Mouse (Mus musculus): Measurements from ENCODE around the gene Il6ra. TPM values are rescaled to one million over a fixed set of nuclear protein-coding genes. Genes with fewer than 3 reads are reported as not detected.

Il6ra gene
- polyA plus RNA-seq, 1 experiment = 2.9 TPM

- DNase-seq (ENCODE audit: low read depth, low spot score) = no peak
Observed at GRCm38 (mm10) chr3:89819897-89820296, 93.1 kb downstream of the Il6ra start.

GRCm38 (mm10) chr3:89818605-89819004, 94.4 kb downstream of the Il6ra start:
- DNase-seq (ENCODE audit: low read depth, low spot score) = no peak
- 34% methylated on average over 3 of the region's 3 CpGs for WGBS

More at GRCm38 (mm10) chr3:89819897-89820296, 93.1 kb downstream of the Il6ra start:
- 50% methylated on average over 7 of the region's 7 CpGs for WGBS

- no peak for DNase-seq (ENCODE audit: low read depth, low spot score)
- WGBS = 64% methylated on average over 4 of the region's 4 CpGs
Observed at GRCm38 (mm10) chr3:89817056-89817455, 95.9 kb downstream of the Il6ra start.

Other genes with a start within 250 kb of the Il6ra start
- 27.5 and 39.9 TPM in 2 replicates for gene Adar, start 198.2 kb downstream of the Il6ra start, polyA plus RNA-seq (2012; rRNA removed)
- 0.90 and 1.3 TPM in 2 replicates for gene Chrnb2, start 148.6 kb downstream of the Il6ra start, polyA plus RNA-seq (2012; rRNA removed)
- 24.6 and 26.2 TPM in 2 replicates for gene Ube2q1, start 139.6 kb downstream of the Il6ra start, polyA plus RNA-seq (2012; rRNA removed)
- 0.60 and 0.86 TPM in 2 replicates for gene She, start 81.8 kb downstream of the Il6ra start, polyA plus RNA-seq (2012; rRNA removed)
- gene Atp8b2, start 50.3 kb upstream of the Il6ra start, polyA plus RNA-seq (2012; rRNA removed) = 12.4 and 17.2 TPM in 2 replicates
- 60.1 and 80.7 TPM in 2 replicates for gene Hax1, start 85.6 kb upstream of the Il6ra start, polyA plus RNA-seq (2012; rRNA removed)
- 41.1 and 46.7 TPM in 2 replicates for gene 4933434E20Rik, start 138.4 kb upstream of the Il6ra start, polyA plus RNA-seq (2012; rRNA removed)
- gene Ubap2l, start 139.4 kb upstream of the Il6ra start, polyA plus RNA-seq (2012; rRNA removed) = 51.4 and 75.2 TPM in 2 replicates
- 161 and 190 TPM in 2 replicates for gene Tpm3, start 159.5 kb upstream of the Il6ra start, polyA plus RNA-seq (2012; rRNA removed)
- 0.24 and 0.34 TPM in 2 replicates for gene Nup210l, start 190.9 kb upstream of the Il6ra start, polyA plus RNA-seq (2012; rRNA removed)